Mouse (Mus musculus) intestine, embryonic 14.5 days (tissue): ENCODE data around the gene Nppa. TPM values are rescaled to one million over a fixed set of nuclear protein-coding genes. Genes with fewer than 3 reads are reported as not detected.

Experiments
- ATAC-seq: fragments of 200-750 bp; cut with Nextera tagmentation; replicated peaks from 2 replicates; pipeline ENCODE4 v1.8.0; 2017; ENCODE audit warnings: low read depth, moderate number of reproducible peaks, moderate TSS enrichment, moderate library complexity; ENCODE audit not compliant: low FRiP score, low TSS enrichment
- DNase-seq: peaks from one replicate; pipeline ENCODE4 v3.0.0-alpha.2; 2018; ENCODE audit warnings: low spot score
- H3K27ac ChIP-seq: fragments of 300-500 bp; sonication (generic); 2 replicates; pipeline ENCODE4 v1.5.1; 2014; ENCODE audit warnings: low read depth, mild to moderate bottlenecking, control low read depth
- H3K27me3 ChIP-seq: fragments of 300-500 bp; sonication (generic); replicated peaks from 2 replicates; pipeline ENCODE4 v1.6.1; 2014; ENCODE audit warnings: low read length, control low read depth; ENCODE audit not compliant: control insufficient read depth, insufficient read depth
- H3K36me3 ChIP-seq: fragments of 300-500 bp; sonication (generic); 2 replicates; pipeline ENCODE4 v1.6.1; 2014; ENCODE audit warnings: low read length, control low read depth; ENCODE audit not compliant: control insufficient read depth, insufficient read depth
- H3K4me1 ChIP-seq: fragments of 300-500 bp; sonication (generic); replicated peaks from 2 replicates; pipeline ENCODE4 v1.6.1; 2014; ENCODE audit warnings: low read length, control low read depth, mixed read lengths; ENCODE audit not compliant: control insufficient read depth, insufficient read depth
- H3K4me2 ChIP-seq: fragments of 300-500 bp; sonication (generic); 2 replicates; pipeline ENCODE4 v1.6.1; 2014; ENCODE audit warnings: low read length
- H3K4me3 ChIP-seq: fragments of 300-500 bp; sonication (generic); 2 replicates; pipeline ENCODE4 v1.5.1; 2014; ENCODE audit warnings: low read depth, low read length, control low read depth, mixed read lengths
- H3K9ac ChIP-seq: fragments of 300-500 bp; sonication (generic); 2 replicates; pipeline ENCODE4 v1.6.1; 2014; ENCODE audit warnings: mild to moderate bottlenecking, low read length
- H3K9me3 ChIP-seq: fragments of 300-500 bp; sonication (generic); 2 replicates; pipeline ENCODE4 v1.6.1; 2016; ENCODE audit warnings: low read length, control low read depth; ENCODE audit not compliant: control insufficient read depth
- WGBS: fragments of 180-500 bp; shearing (Covaris S2); extraction: QIAGEN DNeasy Blood & Tissue Kit; methylation state at CpG from one replicate; pipeline ENCODE4 v1.1.7; 2014; 5-methylcytosine and 5-hydroxymethylcytosine counted together
- polyA plus RNA-seq: library from polyadenylated mRNA; unstranded; fragments of >200 nt; fragmentation: Nextera tagmentation; extraction: Ambion mirVana; gene quantifications from 2 replicates; pipeline ENCODE4 v1.2.1, GENCODE M21; 2014

Gene Nppa
- polyA plus RNA-seq, 1 experiment from 2014 or later, result 0.28 TPM

GRCm38 (mm10) chr4:148051046-148051776 is 50.7 kb downstream of the Nppa start:
- no peak overlapping the region for H3K27ac ChIP-seq
- H3K4me1 ChIP-seq, result no peaks in the 10 kb centered on the region
- no peaks in the 10 kb centered on the region for H3K9me3 ChIP-seq
- WGBS, result 92% methylated on average over 13 of the region's 13 CpGs
- H3K9ac ChIP-seq, result no peak overlapping the region
- no peak overlapping the region for H3K4me3 ChIP-seq
- no peak overlapping the region for H3K4me2 ChIP-seq
- DNase-seq (no peak), ATAC-seq (no peak; the same call in 1 of the 2 replicates)
- H3K36me3 ChIP-seq, result peaks cover 98% of the 10 kb centered on the region
- no peaks in the 10 kb centered on the region for H3K27me3 ChIP-seq

Other genes starting within 250 kb of the Nppa start
- 8.8 and 11.5 TPM in 2 replicates for gene Zfp984, start 190.9 kb upstream of the Nppa start, polyA plus RNA-seq
- 4.7 TPM in 2 replicates for gene Zfp933, start 152.4 kb upstream of the Nppa start, polyA plus RNA-seq
- gene Miip, start 131.9 kb upstream of the Nppa start, polyA plus RNA-seq, result 32.1 and 34.6 TPM in 2 replicates
- gene Fv1, start 131.7 kb upstream of the Nppa start, polyA plus RNA-seq, result 9.0 and 9.7 TPM in 2 replicates
- 31.6 and 33.3 TPM in 2 replicates for gene Mfn2, start 96.0 kb upstream of the Nppa start, polyA plus RNA-seq
- gene Plod1, start 64.0 kb upstream of the Nppa start, polyA plus RNA-seq, result 40.9 and 44.1 TPM in 2 replicates
- gene 2510039O18Rik, start 59.8 kb upstream of the Nppa start, polyA plus RNA-seq, result 19.9 and 21.3 TPM in 2 replicates
- gene Nppb, start 14.9 kb upstream of the Nppa start, polyA plus RNA-seq, result 0.40 TPM in 1 of 2 replicates, not detected in the other
- 5.2 and 5.3 TPM in 2 replicates for gene Clcn6, start 38.1 kb downstream of the Nppa start, polyA plus RNA-seq
- 17.8 and 18.4 TPM in 2 replicates for gene Mthfr, start 38.4 kb downstream of the Nppa start, polyA plus RNA-seq
- 15.9 and 16.4 TPM in 2 replicates for gene Agtrap, start 87.3 kb downstream of the Nppa start, polyA plus RNA-seq
- 47.5 and 48.1 TPM in 2 replicates for gene Mad2l2, start 129.7 kb downstream of the Nppa start, polyA plus RNA-seq
- 0.19 and 0.34 TPM in 2 replicates for gene Draxin, start 130.0 kb downstream of the Nppa start, polyA plus RNA-seq
- gene Fbxo6, start 151.4 kb downstream of the Nppa start, polyA plus RNA-seq, result 12.6 and 13.2 TPM in 2 replicates
- 13.3 and 14.2 TPM in 2 replicates for gene Fbxo44, start 159.8 kb downstream of the Nppa start, polyA plus RNA-seq
- 0.50 and 0.65 TPM in 2 replicates for gene Fbxo2, start 159.9 kb downstream of the Nppa start, polyA plus RNA-seq